Mouse (Mus musculus) hindbrain, embryonic 13.5 days (tissue): ENCODE data around the gene Tmem205. TPM values are rescaled to one million over a fixed set of nuclear protein-coding genes. Genes with fewer than 3 reads are reported as not detected.

ENCODE experiments used
- ATAC-seq: fragments of 200-750 bp; cut with Nextera tagmentation; 2 replicates; pipeline ENCODE4 v1.8.0; 2017; ENCODE audit warnings: moderate TSS enrichment; ENCODE audit not compliant: low FRiP score
- H3K27ac ChIP-seq: fragments of 300-500 bp; sonication (generic); 2 replicates; pipeline ENCODE4 v1.5.1; 2015; ENCODE audit warnings: inconsistent platforms, mild to moderate bottlenecking, moderate library complexity
- H3K27me3 ChIP-seq: fragments of 300-500 bp; sonication (generic); 2 replicates; pipeline ENCODE4 v1.6.1; 2015; ENCODE audit warnings: mild to moderate bottlenecking, inconsistent platforms
- H3K36me3 ChIP-seq: fragments of 300-500 bp; sonication (generic); 2 replicates; pipeline ENCODE4 v1.6.1; 2015; ENCODE audit warnings: mild to moderate bottlenecking, inconsistent platforms
- H3K4me1 ChIP-seq: fragments of 300-500 bp; sonication (generic); replicated peaks from 2 replicates; pipeline ENCODE4 v1.6.1; 2015; ENCODE audit warnings: inconsistent platforms
- H3K4me2 ChIP-seq: fragments of 300-500 bp; sonication (generic); 2 replicates; pipeline ENCODE4 v1.6.1; 2015; ENCODE audit warnings: inconsistent platforms, mild to moderate bottlenecking, moderate library complexity
- H3K4me3 ChIP-seq: fragments of 300-500 bp; sonication (generic); 2 replicates; pipeline ENCODE4 v1.5.1; 2015; ENCODE audit warnings: mild to moderate bottlenecking, inconsistent platforms
- H3K9ac ChIP-seq: fragments of 300-500 bp; sonication (generic); 2 replicates; pipeline ENCODE4 v1.6.1; 2015; ENCODE audit warnings: mild to moderate bottlenecking, inconsistent platforms
- H3K9me3 ChIP-seq: fragments of 300-500 bp; sonication (generic); 2 replicates; pipeline ENCODE4 v1.6.1; 2016; ENCODE audit warnings: inconsistent platforms
- WGBS: fragments of 180-500 bp; shearing (Covaris S2); methylation state at CpG from one replicate; pipeline ENCODE4 v1.1.7; 2015; 5-methylcytosine and 5-hydroxymethylcytosine counted together
- polyA plus RNA-seq: library from polyadenylated mRNA; unstranded; fragments of >200 nt; fragmentation: Nextera tagmentation; extraction: Ambion mirVana; gene quantifications from 2 replicates; pipeline ENCODE4 v1.2.1, GENCODE M21; 2015

The Tmem205 gene
- polyA plus RNA-seq, 1 experiment from 2014 or later, result 47.1 TPM

DNA sequence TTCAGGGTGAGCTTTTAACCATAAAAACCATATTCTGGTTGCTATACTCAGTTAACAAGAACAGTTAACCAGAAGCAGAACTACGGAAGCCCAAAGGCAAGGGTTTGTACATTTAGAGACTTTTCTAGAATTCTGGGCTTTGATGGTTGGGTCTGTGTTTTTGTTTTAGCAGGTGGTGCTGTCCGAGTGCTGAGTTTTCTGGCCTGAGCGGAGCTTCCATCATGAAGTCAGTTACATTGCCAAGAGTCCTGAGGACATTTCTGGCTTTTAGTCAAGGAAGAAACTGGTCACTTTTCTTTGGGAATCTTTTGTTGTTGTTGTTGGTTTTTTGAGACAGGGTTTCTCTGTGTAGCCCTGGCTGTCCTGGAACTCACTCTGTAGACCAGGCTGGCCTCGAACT, 23.3 kb downstream of the Tmem205 start:
- no peak overlapping the region for H3K4me2 ChIP-seq
- no peak overlapping the region for H3K9ac ChIP-seq
- H3K9me3 ChIP-seq, result no peaks in the 10 kb centered on the region
- no peak for ATAC-seq
- no peak overlapping the region for H3K27ac ChIP-seq
- H3K36me3 ChIP-seq, result no peaks in the 10 kb centered on the region
- no peak overlapping the region for H3K4me3 ChIP-seq
- H3K27me3 ChIP-seq, result peaks cover 31% of the 10 kb centered on the region
- peaks cover 3% of the 10 kb centered on the region; the same call in 1 of the 2 replicates for H3K4me1 ChIP-seq
- 89% methylated on average over 4 of the region's 4 CpGs for WGBS

DNA sequence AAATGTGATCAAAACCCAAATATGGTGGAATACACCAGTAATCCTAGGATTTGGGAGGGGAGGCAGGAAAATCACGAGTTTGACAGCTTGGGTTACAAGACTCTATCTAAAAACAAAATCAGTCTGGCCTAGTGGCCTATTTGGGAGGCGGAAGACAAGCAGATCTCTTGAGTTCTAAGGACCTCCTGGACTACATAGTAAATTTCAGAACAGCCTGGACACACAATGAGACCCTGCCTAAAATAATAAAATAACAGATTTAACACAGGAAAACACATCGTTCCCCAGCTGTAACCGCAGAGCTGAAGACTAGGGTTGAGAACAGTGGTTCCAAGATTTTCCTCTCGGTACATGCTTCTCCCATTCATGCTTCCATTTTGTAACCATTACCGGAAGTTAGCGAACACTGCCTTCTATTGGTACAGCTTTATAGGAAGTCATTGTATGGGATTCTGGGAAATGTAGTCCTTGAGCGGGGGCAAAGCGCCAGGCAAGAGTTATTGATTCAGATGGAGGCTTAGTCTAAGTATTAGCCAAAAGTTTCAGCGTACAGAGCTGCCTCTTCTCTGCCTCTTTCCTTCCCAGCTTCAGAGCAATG, 26.0 kb downstream of the Tmem205 start:
- Histone ChIP-seq H3K36me3 (no peaks in the 10 kb centered on the region), H3K9ac (peak overlapping the region; percentile 49; the same call in 1 of the 2 replicates), H3K9me3 (no peaks in the 10 kb centered on the region), H3K27me3 (peaks cover 44% of the 10 kb centered on the region), H3K4me3 (peak overlapping the region; percentile 42), H3K4me1 (peaks cover 3% of the 10 kb centered on the region; the same call in 1 of the 2 replicates), H3K27ac (peak overlapping the region; percentile 63), H3K4me2 (peak overlapping the region; percentile 57)
- 12% methylated on average over 10 of the region's 10 CpGs for WGBS
- peak; percentile 86 for ATAC-seq

DNA sequence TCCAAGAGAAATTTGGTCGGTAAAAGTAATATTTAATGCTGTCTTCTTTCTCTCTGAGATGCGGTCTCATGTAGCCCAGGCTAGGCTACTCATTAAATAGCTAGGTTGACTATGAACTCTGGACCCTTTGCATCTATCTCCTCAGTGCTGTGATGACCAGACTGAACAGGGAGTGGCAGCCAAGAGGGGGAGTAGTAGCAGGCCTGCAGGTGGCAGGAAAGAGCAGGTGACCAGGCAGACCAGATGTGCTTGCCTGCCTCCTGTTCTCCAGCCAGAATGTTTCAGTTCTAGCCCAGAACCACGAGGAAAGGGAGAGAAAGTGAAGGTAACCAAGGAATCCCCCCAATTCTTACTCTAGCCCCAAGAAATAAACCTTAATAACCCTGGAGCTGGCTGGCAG, 38.1 kb downstream of the Tmem205 start:
- Histone ChIP-seq H3K9me3 (no peaks in the 10 kb centered on the region), H3K4me2 (no peak overlapping the region), H3K36me3 (no peaks in the 10 kb centered on the region), H3K4me1 (no peaks in the 10 kb centered on the region), H3K4me3 (no peak overlapping the region), H3K9ac (no peak overlapping the region), H3K27me3 (peaks cover 9% of the 10 kb centered on the region; the same call in 1 of the 2 replicates), H3K27ac (no peak overlapping the region)
- ATAC-seq, result no peak
- WGBS, result 61% methylated on average over 3 of the region's 3 CpGs

DNA sequence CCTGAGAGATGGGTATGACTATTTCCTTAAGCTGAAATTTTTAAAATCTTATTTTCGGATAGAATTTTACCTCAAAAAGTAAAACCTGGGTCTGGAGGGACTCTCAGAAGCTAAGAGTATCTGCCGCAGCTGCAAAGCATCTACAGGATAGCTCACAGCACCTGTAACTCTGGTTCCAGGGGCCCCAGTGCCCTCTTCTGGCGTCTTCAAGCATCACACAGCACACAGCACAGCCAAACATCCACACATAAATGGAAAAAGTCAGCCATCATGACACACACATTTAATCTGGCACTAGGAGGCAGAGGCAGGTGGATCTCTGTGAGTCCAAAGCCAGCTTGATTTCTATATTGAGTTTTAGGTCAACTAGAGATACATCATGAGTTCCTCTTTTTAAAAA, 50.8 kb downstream of the Tmem205 start:
- H3K27me3 ChIP-seq, result no peaks in the 10 kb centered on the region
- H3K4me3 ChIP-seq, result no peak overlapping the region
- no peak overlapping the region for H3K4me2 ChIP-seq
- H3K9me3 ChIP-seq, result no peaks in the 10 kb centered on the region
- H3K36me3 ChIP-seq, result no peaks in the 10 kb centered on the region
- 62% methylated on average over 3 of the region's 3 CpGs for WGBS
- H3K9ac ChIP-seq, result no peak overlapping the region
- H3K4me1 ChIP-seq, result no peaks in the 10 kb centered on the region
- no peak overlapping the region for H3K27ac ChIP-seq
- no peak for ATAC-seq

DNA sequence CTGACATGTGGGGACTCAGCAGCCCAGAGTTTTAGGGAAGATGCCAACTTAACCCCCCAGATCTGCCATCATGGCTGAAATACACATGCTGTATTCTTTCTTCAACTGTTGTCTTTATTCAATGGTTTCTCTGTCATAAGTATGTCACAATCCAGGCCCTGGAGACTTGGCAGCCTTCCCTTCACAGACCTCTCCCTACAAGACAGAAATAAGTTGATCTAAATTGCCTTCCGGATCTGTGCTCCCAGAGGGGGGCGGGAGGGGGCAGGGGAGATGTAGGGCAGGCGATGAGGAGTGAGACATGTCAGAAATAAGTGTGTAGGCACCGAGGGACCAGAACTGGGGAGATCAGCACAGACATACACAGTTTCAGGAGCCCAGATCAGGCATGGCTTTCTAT, 55.2 kb downstream of the Tmem205 start:
- WGBS, result 73% methylated on average over 4 of the region's 4 CpGs
- Histone ChIP-seq H3K36me3 (no peaks in the 10 kb centered on the region), H3K4me1 (no peaks in the 10 kb centered on the region), H3K27ac (no peak overlapping the region), H3K9me3 (no peaks in the 10 kb centered on the region), H3K4me2 (no peak overlapping the region), H3K4me3 (no peak overlapping the region), H3K9ac (no peak overlapping the region), H3K27me3 (no peaks in the 10 kb centered on the region)
- ATAC-seq, result no peak

Other genes starting within 250 kb of the Tmem205 start
- gene Ldlr, start 204.1 kb downstream of the Tmem205 start, polyA plus RNA-seq, result 12.4 and 15.6 TPM in 2 replicates
- 22.0 and 26.4 TPM in 2 replicates for gene Spc24, start 167.3 kb downstream of the Tmem205 start, polyA plus RNA-seq
- gene Kank2, start 128.8 kb downstream of the Tmem205 start, polyA plus RNA-seq, result 4.7 and 5.0 TPM in 2 replicates
- 0.39 and 0.53 TPM in 2 replicates for gene Angptl8, start 92.0 kb downstream of the Tmem205 start, polyA plus RNA-seq
- 17.2 and 18.2 TPM in 2 replicates for gene Dock6, start 74.9 kb downstream of the Tmem205 start, polyA plus RNA-seq
- 15.9 and 18.5 TPM in 2 replicates for gene Rab3d, start 9.4 kb downstream of the Tmem205 start, polyA plus RNA-seq
- 8.9 and 10.4 TPM in 2 replicates for gene Ccdc159, start 85 bp downstream of the Tmem205 start, polyA plus RNA-seq
- 67.5 and 71.4 TPM in 2 replicates for gene Plppr2, start 9.5 kb upstream of the Tmem205 start, polyA plus RNA-seq
- 9.1 and 9.7 TPM in 2 replicates for gene Swsap1, start 28.2 kb upstream of the Tmem205 start, polyA plus RNA-seq
- gene Epor, start 36.0 kb upstream of the Tmem205 start, polyA plus RNA-seq, result 1.9 and 2.2 TPM in 2 replicates
- 1.1 TPM in 2 replicates for gene Rgl3, start 61.9 kb upstream of the Tmem205 start, polyA plus RNA-seq
- gene Ccdc151, start 75.1 kb upstream of the Tmem205 start, polyA plus RNA-seq, result 4.1 and 4.4 TPM in 2 replicates
- 99.3 and 101 TPM in 2 replicates for gene Prkcsh, start 75.2 kb upstream of the Tmem205 start, polyA plus RNA-seq
- gene Elavl3, start 124.5 kb upstream of the Tmem205 start, polyA plus RNA-seq, result 80.6 and 81.7 TPM in 2 replicates
- gene Gm49318, start 143.7 kb upstream of the Tmem205 start, polyA plus RNA-seq, result not detected in 2 replicates
- gene Zfp653, start 143.8 kb upstream of the Tmem205 start, polyA plus RNA-seq, result 17.7 and 19.5 TPM in 2 replicates
- gene Ecsit, start 157.9 kb upstream of the Tmem205 start, polyA plus RNA-seq, result 53.5 and 56.5 TPM in 2 replicates
- gene Cnn1, start 171.7 kb upstream of the Tmem205 start, polyA plus RNA-seq, result 1.4 and 4.5 TPM in 2 replicates
- gene Elof1, start 189.6 kb upstream of the Tmem205 start, polyA plus RNA-seq, result 179 and 185 TPM in 2 replicates
- gene Acp5, start 208.2 kb upstream of the Tmem205 start, polyA plus RNA-seq, result 0.82 and 0.98 TPM in 2 replicates
- gene Pigyl, start 229.3 kb upstream of the Tmem205 start, polyA plus RNA-seq, result 81.3 and 88.2 TPM in 2 replicates